Mouse (Mus musculus) bone marrow macrophage, adult 2 months (primary cell): ENCODE results near the gene Pnrc2.

ENCODE experiments used
- CTCF ChIP-seq: IDR thresholded peaks from 2 replicates; pipeline ENCODE4 v1.5.1; 2012; ENCODE audit warnings: low read depth, mild to moderate bottlenecking, low read length, moderate library complexity
- POLR2A ChIP-seq: IDR thresholded peaks from 2 replicates; pipeline ENCODE4 v1.6.1; 2012; ENCODE audit warnings: mild to moderate bottlenecking, low read depth, low read length, borderline replicate concordance

- TF ChIP-seq CTCF (no peak), POLR2A (no peak)
Observed at GRCm38 (mm10) chr4:135872589-135873391, 860 bp downstream of the Pnrc2 start.
